Mouse (Mus musculus) midbrain, embryonic 14.5 days (tissue): ENCODE measurements around the gene Rmi1. TPM values are rescaled to one million over a fixed set of nuclear protein-coding genes. Genes with fewer than 3 reads are reported as not detected.
A peak's percentile ranks its signal among the peaks of the same experiment; 100 is the strongest.
"Not testable (repeated sequence)": the region's sequence is repeated elsewhere in the genome, so short reads cannot be mapped to it uniquely, and the experiment has no call there.

Source experiments
- ATAC-seq: fragments of 200-750 bp; cut with Nextera tagmentation; 2 replicates; pipeline ENCODE4 v1.8.0; 2017; ENCODE audit warnings: moderate number of reproducible peaks, moderate library complexity; ENCODE audit not compliant: low FRiP score, low TSS enrichment
- DNase-seq: peaks from one replicate; pipeline ENCODE4 v3.0.0-alpha.2; 2015
- H3K27ac ChIP-seq: fragments of 300-500 bp; sonication (generic); replicated peaks from 2 replicates; pipeline ENCODE4 v1.5.1; 2014; ENCODE audit warnings: mild to moderate bottlenecking, low read depth, low read length, moderate library complexity
- H3K27me3 ChIP-seq: fragments of 300-500 bp; sonication (generic); 2 replicates; pipeline ENCODE4 v1.6.1; 2014; ENCODE audit warnings: low read length, control low read depth, mixed read lengths; ENCODE audit not compliant: control insufficient read depth, insufficient read depth
- H3K36me3 ChIP-seq: fragments of 300-500 bp; sonication (generic); 2 replicates; pipeline ENCODE4 v1.6.1; 2014; ENCODE audit warnings: low read length, control low read depth; ENCODE audit not compliant: control insufficient read depth, insufficient read depth
- H3K4me1 ChIP-seq: fragments of 300-500 bp; sonication (generic); 2 replicates; pipeline ENCODE4 v1.6.1; 2014; ENCODE audit warnings: mild to moderate bottlenecking, antibody characterized with exemption, low read length, control low read depth; ENCODE audit not compliant: control insufficient read depth, insufficient read depth
- H3K4me2 ChIP-seq: fragments of 300-500 bp; sonication (generic); 2 replicates; pipeline ENCODE4 v1.6.1; 2014; ENCODE audit warnings: mild to moderate bottlenecking, low read length, moderate library complexity
- H3K4me3 ChIP-seq: fragments of 300-500 bp; sonication (generic); replicated peaks from 2 replicates; pipeline ENCODE4 v1.5.1; 2014; ENCODE audit warnings: low read depth, low read length
- H3K9ac ChIP-seq: fragments of 300-500 bp; sonication (generic); replicated peaks from 2 replicates; pipeline ENCODE4 v1.6.1; 2014; ENCODE audit warnings: mild to moderate bottlenecking, low read length, moderate library complexity
- H3K9me3 ChIP-seq: fragments of 300-500 bp; sonication (generic); 2 replicates; pipeline ENCODE4 v1.6.1; 2016; ENCODE audit warnings: low read length, control low read depth, mixed read lengths; ENCODE audit not compliant: control insufficient read depth
- WGBS: fragments of 180-500 bp; shearing (Covaris S2); extraction: QIAGEN DNeasy Blood & Tissue Kit; methylation state at CpG from one replicate; pipeline ENCODE4 v1.1.7; 2014; 5-methylcytosine and 5-hydroxymethylcytosine counted together
- polyA plus RNA-seq: library from polyadenylated mRNA; unstranded; fragments of >200 nt; fragmentation: Nextera tagmentation; extraction: Ambion mirVana; gene quantifications from 2 replicates; pipeline ENCODE4 v1.2.1, GENCODE M21; 2014

Rmi1 gene
- polyA plus RNA-seq, 1 experiment from 2014 or later, result 26.0 TPM

- no peaks in the 10 kb centered on the region for H3K9me3 ChIP-seq
- H3K27ac ChIP-seq, result no peak overlapping the region
- peaks cover 45% of the 10 kb centered on the region for H3K36me3 ChIP-seq
- H3K27me3 ChIP-seq, result no peaks in the 10 kb centered on the region
- H3K4me3 ChIP-seq, result no peak overlapping the region
- DNase-seq (no peak), ATAC-seq (no peak)
- H3K4me2 ChIP-seq, result no peak overlapping the region
- H3K9ac ChIP-seq, result no peak overlapping the region
- WGBS, result 80% methylated on average over 2 of the region's 2 CpGs
- H3K4me1 ChIP-seq, result no peaks in the 10 kb centered on the region
Observed at GRCm38 (mm10) chr13:58389324-58389951, 12.6 kb upstream of the Rmi1 start.

DNA sequence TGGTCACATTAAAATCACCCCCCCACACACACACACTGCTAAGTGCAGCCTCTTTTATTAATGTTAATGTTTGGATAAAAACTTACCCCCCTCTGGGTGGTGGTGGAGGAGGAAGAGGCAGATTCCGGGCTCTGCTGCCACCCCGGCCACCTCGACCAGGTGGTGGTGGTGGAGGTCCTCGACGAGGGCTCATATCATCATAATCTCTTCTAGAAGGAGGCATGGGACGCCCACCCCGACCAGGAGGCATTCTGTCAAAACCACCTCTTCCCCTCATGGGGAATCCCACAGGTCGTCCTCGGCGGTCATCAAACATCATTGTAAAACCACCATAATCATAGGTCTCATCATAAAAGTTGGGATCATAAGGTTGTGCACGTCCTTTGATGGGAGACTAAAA lies 7.7 kb upstream of the Rmi1 start:
- ATAC-seq, H3K27ac ChIP-seq, DNase-seq, H3K4me2 ChIP-seq, H3K4me3 ChIP-seq, H3K9ac ChIP-seq, H3K4me1 ChIP-seq, H3K27me3 ChIP-seq, H3K9me3 ChIP-seq: not testable (repeated sequence)
- WGBS, result 87% methylated on average over 11 of the region's 11 CpGs
- peaks cover 86% of the 10 kb centered on the region for H3K36me3 ChIP-seq

- Histone ChIP-seq H3K4me3 (no peak overlapping the region), H3K36me3 (peaks cover 63% of the 10 kb centered on the region), H3K27ac (no peak overlapping the region), H3K9ac (no peak overlapping the region), H3K9me3 (no peaks in the 10 kb centered on the region), H3K4me2 (no peak overlapping the region), H3K4me1 (peaks cover 6% of the 10 kb centered on the region; the same call in 1 of the 2 replicates), H3K27me3 (no peaks in the 10 kb centered on the region)
- WGBS, result 93% methylated on average over 13 of the region's 13 CpGs
- DNase-seq, result no peak
- ATAC-seq, result no peak
Observed at GRCm38 (mm10) chr13:58397651-58398050, 4.4 kb upstream of the Rmi1 start.

DNA sequence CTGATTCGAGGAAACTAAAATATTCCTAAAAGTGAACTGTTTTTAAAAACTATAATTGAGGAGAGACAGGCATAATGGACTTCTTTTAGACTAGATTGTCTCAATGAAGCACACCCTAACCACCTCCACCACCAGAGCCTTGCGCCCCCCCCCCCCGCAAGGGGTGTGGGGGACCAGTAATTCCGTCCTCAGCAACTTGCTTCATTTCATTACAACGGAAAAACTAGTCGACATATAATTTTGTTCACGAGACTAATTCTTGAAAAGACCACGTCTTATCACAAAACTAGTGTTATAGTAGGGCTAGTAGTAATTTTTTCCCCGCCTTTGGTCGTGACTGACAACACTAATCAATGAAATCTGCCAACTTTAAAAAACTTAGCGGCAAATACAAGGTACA lies 1.5 kb upstream of the Rmi1 start:
- DNase-seq (peak; percentile 21), ATAC-seq (no peak)
- Histone ChIP-seq H3K27ac (no peak overlapping the region), H3K36me3 (peaks cover 34% of the 10 kb centered on the region), H3K4me1 (peaks cover 6% of the 10 kb centered on the region; the same call in 1 of the 2 replicates), H3K4me3 (peak overlapping the region; percentile 100), H3K9ac (peak overlapping the region; percentile 100), H3K27me3 (no peaks in the 10 kb centered on the region), H3K4me2 (peak overlapping the region; percentile 88), H3K9me3 (no peaks in the 10 kb centered on the region)
- WGBS, result 1% methylated on average over 11 of the region's 11 CpGs

DNA sequence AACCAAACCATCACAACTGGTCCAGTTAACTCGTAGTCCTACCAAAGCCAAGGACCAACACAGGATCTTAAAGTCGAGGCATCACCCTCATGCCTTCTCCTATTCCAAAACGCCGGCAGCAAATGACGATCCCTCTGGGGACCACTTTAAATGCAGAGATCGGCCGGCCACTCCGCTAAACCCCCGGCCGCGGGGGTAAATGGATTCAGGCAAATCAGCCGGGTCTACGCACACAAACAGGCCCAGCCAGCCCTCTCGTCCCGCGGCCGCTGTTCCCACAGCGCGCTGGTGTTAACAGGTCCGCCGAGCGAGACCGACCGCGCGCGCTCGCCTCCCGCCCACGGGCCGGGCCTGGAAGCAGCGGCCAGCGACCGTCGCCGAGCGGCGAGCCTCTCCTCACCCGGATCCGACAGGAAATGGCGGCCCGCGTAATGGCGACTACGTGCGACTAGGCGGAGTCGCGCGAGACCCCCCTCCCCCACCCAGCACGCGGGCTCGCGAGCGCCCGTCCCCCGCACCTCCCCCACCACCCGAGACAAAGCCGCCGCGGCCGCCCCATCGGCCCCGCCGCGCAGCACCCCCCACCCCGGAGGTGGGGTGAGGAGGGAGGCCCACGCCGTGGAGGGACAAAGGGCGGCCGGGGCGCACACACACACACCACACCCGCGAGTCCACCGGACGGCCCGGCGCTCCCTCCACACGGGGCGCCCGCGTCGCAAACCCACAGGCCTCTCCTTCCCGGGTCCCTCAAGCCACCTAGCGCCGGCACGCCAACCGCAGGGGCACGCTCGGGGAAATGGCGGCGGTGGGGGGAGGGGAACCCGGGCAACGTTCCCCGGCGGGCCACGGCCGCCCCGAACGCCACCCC lies 679 bp upstream of the Rmi1 start:
- Histone ChIP-seq H3K4me3 (peak overlapping the region; percentile 100), H3K4me1 (peaks cover 6% of the 10 kb centered on the region; the same call in 1 of the 2 replicates), H3K27me3 (no peaks in the 10 kb centered on the region), H3K27ac (peak overlapping the region; percentile 100), H3K9ac (peak overlapping the region; percentile 100), H3K9me3 (no peaks in the 10 kb centered on the region), H3K36me3 (peaks cover 26% of the 10 kb centered on the region), H3K4me2 (peak overlapping the region; percentile 88)
- WGBS, result under 1% methylated on average over 75 of the region's 100 CpGs
- DNase-seq (peak; percentile 92), ATAC-seq (peak; percentile 62)

- Histone ChIP-seq H3K4me1 (peaks cover 6% of the 10 kb centered on the region; the same call in 1 of the 2 replicates), H3K4me3 (peak overlapping the region; percentile 100), H3K4me2 (peak overlapping the region; percentile 51), H3K27ac (peak overlapping the region; percentile 100), H3K36me3 (peaks cover 13% of the 10 kb centered on the region), H3K9ac (peak overlapping the region; percentile 100), H3K27me3 (no peaks in the 10 kb centered on the region), H3K9me3 (no peaks in the 10 kb centered on the region)
- ATAC-seq (peak; percentile 62), DNase-seq (no peak)
- WGBS, result under 1% methylated on average over 42 of the region's 48 CpGs
Observed at GRCm38 (mm10) chr13:58402744-58403110, 679 bp downstream of the Rmi1 start.

- not testable (repeated sequence) for H3K36me3 ChIP-seq, H3K27me3 ChIP-seq, H3K4me1 ChIP-seq, H3K9me3 ChIP-seq, ATAC-seq
- Histone ChIP-seq H3K4me3 (peak within 1 kb of the TSS; percentile 100), H3K4me2 (peak within 1 kb of the TSS; percentile 51), H3K9ac (peak within 1 kb of the TSS; percentile 100), H3K27ac (peak within 1 kb of the TSS; percentile 100)
- WGBS, result 5% methylated on average over 17 of the region's 17 CpGs
- peak; percentile 34 for DNase-seq
Observed at GRCm38 (mm10) chr13:58403243-58403642, 1.2 kb downstream of the Rmi1 start, which contains the start of gene Hnrnpk. Hnrnpk (minus strand) TSS chr13:58403343.

DNA sequence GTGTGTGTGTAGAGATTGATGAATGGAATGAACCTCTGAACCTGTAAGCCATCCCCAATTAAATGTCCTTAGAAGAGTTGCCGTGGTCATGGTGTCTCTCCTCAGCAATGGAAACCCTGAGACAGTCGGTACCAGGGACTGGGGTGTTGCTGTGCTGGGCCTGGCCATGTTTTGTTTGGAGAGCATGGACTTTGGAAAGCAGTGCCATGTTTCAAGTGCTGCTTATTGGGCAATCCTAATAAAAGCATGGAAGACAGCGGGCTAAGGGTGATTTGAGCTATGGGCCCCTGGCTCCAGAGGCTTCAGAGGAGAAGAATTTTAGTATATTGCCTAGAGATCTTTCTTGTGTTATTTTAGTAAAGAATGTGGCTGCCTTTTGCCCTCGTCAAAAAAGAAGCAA lies 9.0 kb downstream of the Rmi1 start:
- Histone ChIP-seq H3K4me2 (no peak overlapping the region), H3K27me3 (no peaks in the 10 kb centered on the region), H3K9me3 (no peaks in the 10 kb centered on the region), H3K27ac (no peak overlapping the region), H3K4me3 (no peak overlapping the region), H3K9ac (no peak overlapping the region), H3K36me3 (0 out of 2 replicates have a peak, but pooled peaks cover 7% of the 10 kb centered on the region), H3K4me1 (no peaks in the 10 kb centered on the region)
- ATAC-seq, result no peak
- WGBS, result 95% methylated on average over 4 of the region's 4 CpGs
- no peak for DNase-seq
